Mouse (Mus musculus): ENCODE measurements around the gene Sult1a1.

- no peak for TF ChIP-seq EP300 (IDR thresholded peaks at IDR 0.05; ENCODE audit: low read depth)
- no peak for TF ChIP-seq CTCF (IDR thresholded peaks at IDR 0.05; ENCODE audit: low read depth)
Measured at GRCm38 (mm10) chr7:126649231-126650051, 26.8 kb downstream of the Sult1a1 start, which contains the start of gene Sgf29.

All from liver, embryonic 14.5 days (tissue).